Mouse (Mus musculus) limb, embryonic 12.5 days (tissue): ENCODE measurements around the gene Lgr6. TPM values are rescaled to one million over a fixed set of nuclear protein-coding genes. Genes with fewer than 3 reads are reported as not detected.
"Not testable (repeated sequence)": the region's sequence is repeated elsewhere in the genome, so short reads cannot be mapped to it uniquely, and the experiment has no call there.

ENCODE experiments used
- ATAC-seq: fragments of 200-750 bp; cut with Nextera tagmentation; 2 replicates; pipeline ENCODE4 v1.8.0; 2017; ENCODE audit warnings: low read depth, moderate TSS enrichment; ENCODE audit not compliant: insufficient number of reproducible peaks, insufficient read depth, low FRiP score, low TSS enrichment
- H3K27ac ChIP-seq: fragments of 300-500 bp; sonication (generic); 2 replicates; pipeline ENCODE4 v1.5.1; 2016; ENCODE audit warnings: mild to moderate bottlenecking, moderate library complexity
- H3K27me3 ChIP-seq: fragments of 300-500 bp; sonication (generic); 2 replicates; pipeline ENCODE4 v1.6.1; 2016; ENCODE audit warnings: mild to moderate bottlenecking, moderate library complexity
- H3K36me3 ChIP-seq: fragments of 300-500 bp; sonication (generic); 2 replicates; pipeline ENCODE4 v1.6.1; 2016; ENCODE audit warnings: mild to moderate bottlenecking, moderate library complexity
- H3K4me1 ChIP-seq: fragments of 300-500 bp; sonication (generic); replicated peaks from 2 replicates; pipeline ENCODE4 v1.6.1; 2016
- H3K4me2 ChIP-seq: fragments of 300-500 bp; sonication (generic); 2 replicates; pipeline ENCODE4 v1.6.1; 2016; ENCODE audit warnings: mild to moderate bottlenecking, moderate library complexity
- H3K4me3 ChIP-seq: fragments of 300-500 bp; sonication (generic); replicated peaks from 2 replicates; pipeline ENCODE4 v1.5.1; 2016; ENCODE audit warnings: mild to moderate bottlenecking
- H3K9ac ChIP-seq: fragments of 300-500 bp; sonication (generic); replicated peaks from 2 replicates; pipeline ENCODE4 v1.6.1; 2016; ENCODE audit warnings: mild to moderate bottlenecking, moderate library complexity
- H3K9me3 ChIP-seq: fragments of 300-500 bp; sonication (generic); 2 replicates; pipeline ENCODE4 v1.6.1; 2016; ENCODE audit warnings: mild to moderate bottlenecking, moderate library complexity
- WGBS: fragments of 180-500 bp; shearing (Covaris S2); methylation state at CpG from one replicate; pipeline ENCODE4 v1.1.7; 2016; 5-methylcytosine and 5-hydroxymethylcytosine counted together
- polyA plus RNA-seq: library from polyadenylated mRNA; unstranded; fragments of >200 nt; fragmentation: Nextera tagmentation; extraction: Ambion mirVana; gene quantifications from 2 replicates; pipeline ENCODE4 v1.2.1, GENCODE M21; 2016

Gene Lgr6
- polyA plus RNA-seq, 1 experiment from 2014 or later = 1.6 TPM

GRCm38 (mm10) chr1:135128011-135128441 is 22.9 kb upstream of the Lgr6 start:
- H3K36me3 ChIP-seq = no peaks in the 10 kb centered on the region
- H3K27me3 ChIP-seq = peaks cover 26% of the 10 kb centered on the region
- H3K9me3 ChIP-seq = no peaks in the 10 kb centered on the region
- ATAC-seq = peak; percentile 45; the same call in 1 of the 2 replicates
- H3K4me2 ChIP-seq = no peak overlapping the region
- peaks cover 43% of the 10 kb centered on the region for H3K4me1 ChIP-seq
- 45% methylated on average over 6 of the region's 6 CpGs for WGBS
- no peak overlapping the region for H3K4me3 ChIP-seq
- no peak overlapping the region; the same call in 1 of the 2 replicates for H3K9ac ChIP-seq
- H3K27ac ChIP-seq = peak overlapping the region; percentile 41; the same call in 1 of the 2 replicates

- H3K4me1 ChIP-seq = peaks cover 43% of the 10 kb centered on the region
- peak overlapping the region; percentile 4; the same call in 1 of the 2 replicates for H3K4me2 ChIP-seq
- H3K27me3 ChIP-seq = peaks cover 21% of the 10 kb centered on the region
- peak overlapping the region; percentile 83 for H3K27ac ChIP-seq
- H3K36me3 ChIP-seq = no peaks in the 10 kb centered on the region
- peak overlapping the region; percentile 42; the same call in 1 of the 2 replicates for H3K9ac ChIP-seq
- no peaks in the 10 kb centered on the region for H3K9me3 ChIP-seq
- WGBS = 23% methylated on average over 4 of the region's 4 CpGs
- no peak for ATAC-seq
- H3K4me3 ChIP-seq = no peak overlapping the region
These were observed 21.5 kb upstream of the Lgr6 start for GRCm38 (mm10) chr1:135126443-135127027.

GRCm38 (mm10) chr1:135125990-135126389 is 20.9 kb upstream of the Lgr6 start:
- peak overlapping the region; percentile 83 for H3K27ac ChIP-seq
- peaks cover 40% of the 10 kb centered on the region for H3K4me1 ChIP-seq
- no peak overlapping the region for H3K4me3 ChIP-seq
- no peaks in the 10 kb centered on the region for H3K36me3 ChIP-seq
- no peak for ATAC-seq
- H3K9ac ChIP-seq = peak overlapping the region; percentile 42; the same call in 1 of the 2 replicates
- WGBS = 49% methylated on average over 8 of the region's 8 CpGs
- H3K9me3 ChIP-seq = no peaks in the 10 kb centered on the region
- H3K27me3 ChIP-seq = peaks cover 21% of the 10 kb centered on the region
- H3K4me2 ChIP-seq = peak overlapping the region; percentile 4; the same call in 1 of the 2 replicates

- H3K4me2 ChIP-seq = no peak overlapping the region
- peaks cover 19% of the 10 kb centered on the region for H3K27me3 ChIP-seq
- H3K36me3 ChIP-seq = no peaks in the 10 kb centered on the region
- H3K27ac ChIP-seq = no peak overlapping the region
- ATAC-seq = no peak
- no peaks in the 10 kb centered on the region for H3K9me3 ChIP-seq
- H3K4me3 ChIP-seq = no peak overlapping the region
- H3K9ac ChIP-seq = no peak overlapping the region
- H3K4me1 ChIP-seq = peaks cover 36% of the 10 kb centered on the region
- 91% methylated on average over 8 of the region's 8 CpGs for WGBS
These were observed 19.7 kb upstream of the Lgr6 start for GRCm38 (mm10) chr1:135124573-135125363.

GRCm38 (mm10) chr1:135112661-135113060 is 7.6 kb upstream of the Lgr6 start:
- 9% methylated on average over 8 of the region's 8 CpGs for WGBS
- Histone ChIP-seq H3K4me1 (no peaks in the 10 kb centered on the region), H3K36me3 (no peaks in the 10 kb centered on the region), H3K4me2 (no peak overlapping the region), H3K27ac (no peak overlapping the region), H3K27me3 (no peaks in the 10 kb centered on the region; the same call in 1 of the 2 replicates), H3K9ac (no peak overlapping the region), H3K4me3 (no peak overlapping the region), H3K9me3 (no peaks in the 10 kb centered on the region)
- no peak for ATAC-seq

- not testable (repeated sequence) for H3K36me3 ChIP-seq
These were observed 6.2 kb upstream of the Lgr6 start for GRCm38 (mm10) chr1:135111271-135111670.

GRCm38 (mm10) chr1:135110075-135110474 is 5.0 kb upstream of the Lgr6 start:
- ATAC-seq = no peak
- Histone ChIP-seq H3K9me3 (no peaks in the 10 kb centered on the region), H3K4me1 (peaks cover 8% of the 10 kb centered on the region), H3K27ac (no peak overlapping the region), H3K4me3 (no peak overlapping the region), H3K36me3 (no peaks in the 10 kb centered on the region), H3K4me2 (no peak overlapping the region), H3K27me3 (peaks cover 23% of the 10 kb centered on the region), H3K9ac (no peak overlapping the region)
- WGBS = 17% methylated on average over 6 of the region's 6 CpGs

More at GRCm38 (mm10) chr1:135111271-135111670, 6.2 kb upstream of the Lgr6 start:
- 60% methylated on average over 4 of the region's 5 CpGs for WGBS
- not testable (repeated sequence) for H3K4me2 ChIP-seq, H3K27ac ChIP-seq, ATAC-seq, H3K4me3 ChIP-seq, H3K9me3 ChIP-seq, H3K9ac ChIP-seq, H3K4me1 ChIP-seq
- peaks cover 11% of the 10 kb centered on the region for H3K27me3 ChIP-seq

DNA sequence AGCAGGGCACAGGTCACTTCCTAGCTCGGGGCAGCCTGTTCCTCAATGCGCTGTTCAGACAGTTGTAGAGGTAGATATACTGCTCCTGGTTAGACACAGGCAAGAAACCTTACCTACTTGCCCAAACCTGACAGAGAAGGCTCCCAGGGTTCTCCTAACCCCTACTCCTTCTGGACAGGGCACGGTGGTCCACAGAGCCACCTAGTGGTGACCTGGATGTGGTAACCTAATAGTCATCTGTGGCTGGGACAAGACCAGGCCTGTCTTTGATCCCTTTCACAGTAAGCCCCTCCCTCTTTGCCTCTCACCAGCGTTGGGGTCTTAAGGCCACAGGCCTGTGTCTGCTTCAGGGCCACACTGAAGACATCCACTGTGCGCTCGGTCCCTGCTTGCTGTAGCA is 3.5 kb upstream of the Lgr6 start:
- no peak overlapping the region for H3K4me2 ChIP-seq
- H3K9ac ChIP-seq = no peak overlapping the region
- no peak for ATAC-seq
- peaks cover 14% of the 10 kb centered on the region for H3K4me1 ChIP-seq
- 31% methylated on average over 6 of the region's 6 CpGs for WGBS
- no peak overlapping the region for H3K4me3 ChIP-seq
- no peak overlapping the region for H3K27ac ChIP-seq
- peaks cover 38% of the 10 kb centered on the region for H3K27me3 ChIP-seq
- H3K9me3 ChIP-seq = no peaks in the 10 kb centered on the region
- no peaks in the 10 kb centered on the region for H3K36me3 ChIP-seq

- Histone ChIP-seq H3K4me2 (peak overlapping the region; percentile 80), H3K9me3 (no peaks in the 10 kb centered on the region), H3K4me1 (peaks cover 14% of the 10 kb centered on the region), H3K9ac (no peak overlapping the region), H3K4me3 (no peak overlapping the region), H3K27me3 (peaks cover 64% of the 10 kb centered on the region), H3K27ac (no peak overlapping the region), H3K36me3 (no peaks in the 10 kb centered on the region)
- ATAC-seq = no peak
- WGBS = 2% methylated on average over 8 of the region's 8 CpGs
These were observed 875 bp upstream of the Lgr6 start for GRCm38 (mm10) chr1:135105951-135106350.

DNA sequence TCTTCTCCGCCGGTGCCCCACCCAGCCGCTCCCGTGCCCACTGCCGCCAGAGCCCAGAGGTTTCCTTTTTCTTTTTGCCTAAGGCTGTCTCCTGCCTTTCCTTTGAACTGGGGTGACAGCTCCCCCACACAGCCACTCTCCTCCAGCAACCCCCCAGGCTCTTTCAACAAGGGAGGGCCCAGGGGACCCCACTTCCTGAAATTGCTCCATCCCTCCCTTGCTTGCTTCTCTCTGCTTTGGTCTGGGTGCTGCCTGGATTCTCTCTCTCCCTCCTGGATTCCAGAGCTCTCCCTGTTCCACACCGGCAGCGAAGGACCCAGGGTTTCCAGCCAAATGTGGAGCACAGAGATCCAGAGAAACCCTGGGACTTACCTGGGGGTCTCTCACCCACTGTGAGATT is 4.7 kb downstream of the Lgr6 start:
- ATAC-seq = no peak
- Histone ChIP-seq H3K9ac (no peak overlapping the region), H3K4me3 (no peak overlapping the region), H3K4me1 (peaks cover 22% of the 10 kb centered on the region), H3K27me3 (peaks cover 80% of the 10 kb centered on the region), H3K27ac (no peak overlapping the region), H3K36me3 (no peaks in the 10 kb centered on the region), H3K4me2 (no peak overlapping the region), H3K9me3 (no peaks in the 10 kb centered on the region)
- 45% methylated on average over 7 of the region's 7 CpGs for WGBS

DNA sequence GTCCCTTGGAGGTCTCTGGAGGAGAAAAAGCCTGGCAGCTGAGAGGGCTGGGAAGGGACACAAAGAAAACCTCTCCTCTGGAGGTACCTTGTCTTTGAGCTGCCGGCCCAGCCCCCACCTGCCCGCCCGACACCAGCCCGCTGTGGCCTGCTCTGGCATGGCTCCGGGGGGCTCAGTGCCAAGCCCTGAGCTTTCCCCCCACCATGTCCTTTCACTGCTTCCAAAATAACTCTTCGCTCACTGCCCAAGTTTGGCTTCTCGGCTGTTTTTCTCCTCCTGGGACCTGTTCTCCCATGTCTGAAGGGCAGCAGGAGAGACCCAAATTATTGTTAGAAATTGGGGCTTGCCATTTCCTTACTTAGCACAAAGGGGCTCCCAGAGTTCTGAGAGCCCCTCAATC is 6.6 kb downstream of the Lgr6 start:
- H3K27ac ChIP-seq = no peak overlapping the region
- H3K4me1 ChIP-seq = peaks cover 13% of the 10 kb centered on the region; the same call in 1 of the 2 replicates
- 88% methylated on average over 7 of the region's 7 CpGs for WGBS

More for the DNA sequence above, 6.6 kb downstream of the Lgr6 start:
- H3K9ac ChIP-seq = no peak overlapping the region
- no peaks in the 10 kb centered on the region for H3K36me3 ChIP-seq
- H3K9me3 ChIP-seq = no peaks in the 10 kb centered on the region
- H3K4me3 ChIP-seq = no peak overlapping the region
- ATAC-seq = no peak
- H3K4me2 ChIP-seq = no peak overlapping the region
- peaks cover 60% of the 10 kb centered on the region for H3K27me3 ChIP-seq
